Mouse (Mus musculus): ENCODE data around the gene Actg2.
"Not testable (repeated sequence)": the region's sequence is repeated elsewhere in the genome, so short reads cannot be mapped to it uniquely, and the experiment has no call there.

Actg2 gene

GRCm38 (mm10) chr6:83536028-83536794, at the start of gene Actg2:
Actg2 (minus strand) TSS chr6:83536265.
- no peak for DNase-seq

- DNase-seq = not testable (repeated sequence)
These were observed 49.3 kb upstream of the Actg2 start for GRCm38 (mm10) chr6:83585328-83585727.

- no peak for DNase-seq
These were observed 47.5 kb upstream of the Actg2 start for GRCm38 (mm10) chr6:83583591-83583990.

GRCm38 (mm10) chr6:83582938-83583270, 46.8 kb upstream of the Actg2 start:
- peak; percentile 33 to 38 for DNase-seq

GRCm38 (mm10) chr6:83582135-83582937, 46.3 kb upstream of the Actg2 start:
- DNase-seq = no peak

GRCm38 (mm10) chr6:83577534-83577933, 41.5 kb upstream of the Actg2 start:
- no peak for DNase-seq

- DNase-seq = no peak
These were observed 39.5 kb upstream of the Actg2 start for GRCm38 (mm10) chr6:83575609-83576008.

GRCm38 (mm10) chr6:83572671-83573070, 36.6 kb upstream of the Actg2 start, which contains the start of gene Stambp:
Stambp (minus strand) TSS chr6:83572729.
- peak; percentile 18 to 42 for DNase-seq

GRCm38 (mm10) chr6:83571840-83572667, 36.0 kb upstream of the Actg2 start:
- DNase-seq = peak; percentile 87 to 94

- DNase-seq = peak; percentile 27
These were observed 33.1 kb upstream of the Actg2 start for GRCm38 (mm10) chr6:83568901-83569862.

GRCm38 (mm10) chr6:83555972-83556371, 19.9 kb upstream of the Actg2 start:
- no peak for DNase-seq

- no peak for DNase-seq
These were observed 12.3 kb upstream of the Actg2 start for GRCm38 (mm10) chr6:83548346-83548745.

GRCm38 (mm10) chr6:83545778-83546177, 9.7 kb upstream of the Actg2 start:
- no peak for DNase-seq

GRCm38 (mm10) chr6:83541756-83542456, 5.8 kb upstream of the Actg2 start:
- peak; percentile 34 to 56 for DNase-seq

GRCm38 (mm10) chr6:83540017-83540416, 4.0 kb upstream of the Actg2 start:
- DNase-seq = no peak

- no peak for DNase-seq
These were observed 662 bp upstream of the Actg2 start for GRCm38 (mm10) chr6:83536795-83537059.

- peak; percentile 71 to 81 for DNase-seq
These were observed 3.5 kb downstream of the Actg2 start for GRCm38 (mm10) chr6:83532608-83533007.

- DNase-seq = peak; percentile 40 to 45
These were observed 12.9 kb downstream of the Actg2 start for GRCm38 (mm10) chr6:83523194-83523593.

GRCm38 (mm10) chr6:83521784-83522183, 14.3 kb downstream of the Actg2 start:
- no peak for DNase-seq

GRCm38 (mm10) chr6:83518637-83519036, 17.4 kb downstream of the Actg2 start:
- DNase-seq = no peak

GRCm38 (mm10) chr6:83515172-83515571, 20.9 kb downstream of the Actg2 start:
- no peak for DNase-seq

GRCm38 (mm10) chr6:83512495-83512894, 23.6 kb downstream of the Actg2 start:
- peak; percentile 69 to 77 for DNase-seq
